In the genomic region with DNA sequence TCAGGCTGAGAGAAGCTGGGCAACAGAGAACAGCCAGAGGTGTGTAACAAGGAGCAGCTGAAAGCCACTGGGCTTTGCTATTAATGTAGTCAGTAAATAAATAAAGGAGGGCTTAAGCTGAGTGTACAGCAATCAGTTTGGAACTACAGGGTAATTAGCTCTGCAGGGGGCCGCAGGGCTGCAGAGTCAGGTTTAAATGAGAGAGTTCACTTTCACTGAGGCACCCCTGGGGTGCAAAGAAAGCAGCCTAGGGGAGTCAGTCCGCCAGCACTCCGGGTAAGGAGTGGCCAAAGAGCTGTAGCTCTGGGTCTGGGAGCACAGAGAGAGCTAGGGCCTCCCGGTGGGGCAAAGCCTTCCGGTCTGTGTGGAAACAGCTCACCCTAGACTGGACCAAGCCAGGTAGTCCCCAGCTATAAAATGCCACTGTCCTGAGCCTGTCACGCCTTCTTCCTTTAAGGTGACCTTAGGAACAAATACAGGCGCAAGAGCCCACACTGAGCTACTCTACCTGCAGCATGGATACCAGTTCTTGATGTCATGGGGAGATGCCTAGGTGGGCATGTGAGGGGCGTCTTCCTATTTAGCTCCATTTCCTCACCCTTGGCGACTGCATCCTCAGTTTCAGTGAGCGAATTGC, we compare ENCODE assay signal across 11 mouse cellular contexts. TPM values are rescaled to one million over a fixed set of nuclear protein-coding genes. Genes with fewer than 3 reads are reported as not detected.
DNase-seq lines count a peak whose midpoint lies in the region; ATAC-seq and TF ChIP-seq lines count a peak whose summit lies in the region.
"Had no signal": no experiment of that assay in that cellular context is flagged by ENCODE, and none has a peak within 500 bp of the region (broad histone marks: within the 10 kb centered on the region; RNA-seq: fewer than 3 reads in every experiment).

No protein-coding gene starts in this region.

- peak overlapping the region; percentile 61 for H3K4me3 ChIP-seq in heart, adult 2 months
- H3K4me3 ChIP-seq in heart, embryonic 12.5 days, result no peak overlapping the region
- H3K4me3 ChIP-seq in midbrain, embryonic 11.5 days (ENCODE audit: low read depth, low read length), result no peak overlapping the region
- no peak overlapping the region for H3K4me3 ChIP-seq in midbrain, embryonic 15.5 days
- no peak overlapping the region for H3K4me3 ChIP-seq in midbrain, embryonic 16.5 days (ENCODE audit: low read depth, low read length)
- no peak overlapping the region for H3K4me3 ChIP-seq in cerebellum, adult 2 months (replicated peaks; ENCODE audit: insufficient read depth, low read depth, low read length)
- H3K4me3 ChIP-seq: embryonic facial prominence, embryonic 13.5 days; neural tube, embryonic 12.5 days had no signal

- H3K79me2 ChIP-seq in heart, adult 2 months (replicated peaks; ENCODE audit: control insufficient read depth, insufficient read depth, low read length), result no peaks in the 10 kb centered on the region

- intact Hi-C loops in heart, adult 2 months (cut with DNase I), result loop anchor here (5.0 to 10.0 kb wide), 2 partner anchors 60 to 407 kb away; partner anchors contain the start of gene Zw10
- intact Hi-C loops in heart, postnatal 36 days (cut with DNase I), result loop anchor here (2.0 to 5.0 kb wide), 3 partner anchors 60 to 405 kb away; no protein-coding TSS in a partner anchor

- 0 out of 2 replicates have a peak, but pooled peaks have one; percentile 5 for TF ChIP-seq POLR2A in heart, adult 2 months (IDR thresholded peaks at IDR 0.05; ENCODE audit: insufficient read depth, low read depth, low read length)
- no peak for TF ChIP-seq POLR2A in cerebellum, adult 2 months (IDR thresholded peaks at IDR 0.05; ENCODE audit: borderline replicate concordance, insufficient read depth, low read length)

- DNase-seq in heart, adult 2 months, result peak; percentile 31 to 60
- peak; percentile 90 for DNase-seq in midbrain, embryonic 11.5 days (ENCODE audit: low spot score, missing footprints)
- peak; percentile 21 to 47 for DNase-seq in heart, postnatal 36 days
- DNase-seq in cerebellum, adult 9-10 months, result no peak
- no peak for DNase-seq in cerebellum, adult 2 months
- DNase-seq: adrenal gland, adult 8-10 months had no signal

- no peaks in the 10 kb centered on the region for H3K36me3 ChIP-seq in heart, adult 2 months (ENCODE audit: control insufficient read depth, insufficient read depth, low read length)
- H3K36me3 ChIP-seq in heart, embryonic 12.5 days, result no peaks in the 10 kb centered on the region
- no peaks in the 10 kb centered on the region for H3K36me3 ChIP-seq in midbrain, embryonic 11.5 days (ENCODE audit: control insufficient read depth, insufficient read depth, low read length)
- H3K36me3 ChIP-seq in midbrain, embryonic 15.5 days (replicated peaks), result no peaks in the 10 kb centered on the region
- no peaks in the 10 kb centered on the region for H3K36me3 ChIP-seq in midbrain, embryonic 16.5 days (ENCODE audit: control insufficient read depth, insufficient read depth, low read length)
- H3K36me3 ChIP-seq: embryonic facial prominence, embryonic 13.5 days; neural tube, embryonic 12.5 days had no signal

- H3K4me2 ChIP-seq in heart, embryonic 12.5 days, result no peak overlapping the region
- no peak overlapping the region for H3K4me2 ChIP-seq in midbrain, embryonic 11.5 days
- no peak overlapping the region for H3K4me2 ChIP-seq in midbrain, embryonic 15.5 days
- no peak overlapping the region for H3K4me2 ChIP-seq in midbrain, embryonic 16.5 days (ENCODE audit: low read length)

- no peak for ATAC-seq in heart, embryonic 12.5 days (ENCODE audit: insufficient number of reproducible peaks, low FRiP score)
- no peak for ATAC-seq in midbrain, embryonic 11.5 days (ENCODE audit: low FRiP score)
- ATAC-seq in midbrain, embryonic 15.5 days (replicated peaks), result no peak
- no peak for ATAC-seq in midbrain, embryonic 16.5 days

- H3K27ac ChIP-seq in heart, adult 2 months, result peak overlapping the region; percentile 92
- H3K27ac ChIP-seq in heart, embryonic 12.5 days (ENCODE audit: poor library complexity, severe bottlenecking), result no peak overlapping the region
- peak overlapping the region; percentile 91 for H3K27ac ChIP-seq in midbrain, embryonic 11.5 days (ENCODE audit: low read depth, low read length)
- no peak overlapping the region for H3K27ac ChIP-seq in midbrain, embryonic 15.5 days
- H3K27ac ChIP-seq in midbrain, embryonic 16.5 days (ENCODE audit: low read length), result no peak overlapping the region
- H3K27ac ChIP-seq in cerebellum, adult 2 months (ENCODE audit: insufficient read depth, low read length), result no peak overlapping the region
- H3K27ac ChIP-seq: embryonic facial prominence, embryonic 13.5 days; neural tube, embryonic 12.5 days had no signal

- H3K4me1 ChIP-seq in heart, adult 2 months (ENCODE audit: control insufficient read depth, insufficient read depth, low read length), result peaks cover 26% of the 10 kb centered on the region
- H3K4me1 ChIP-seq in heart, embryonic 12.5 days (replicated peaks), result peaks cover 25% of the 10 kb centered on the region
- H3K4me1 ChIP-seq in midbrain, embryonic 11.5 days (ENCODE audit: control insufficient read depth, insufficient read depth, low read length), result peaks cover 57% of the 10 kb centered on the region
- peaks cover 32% of the 10 kb centered on the region for H3K4me1 ChIP-seq in midbrain, embryonic 15.5 days
- peaks cover 11% of the 10 kb centered on the region for H3K4me1 ChIP-seq in midbrain, embryonic 16.5 days (ENCODE audit: control insufficient read depth, insufficient read depth, low read length)
- peaks cover 8% of the 10 kb centered on the region for H3K4me1 ChIP-seq in cerebellum, adult 2 months (ENCODE audit: control insufficient read depth, insufficient read depth, low read length)

- H3K27me3 ChIP-seq in heart, adult 2 months (ENCODE audit: control insufficient read depth, insufficient read depth, low read length), result no peaks in the 10 kb centered on the region
- peaks cover 21% of the 10 kb centered on the region for H3K27me3 ChIP-seq in heart, embryonic 12.5 days (replicated peaks)
- no peaks in the 10 kb centered on the region for H3K27me3 ChIP-seq in midbrain, embryonic 11.5 days (ENCODE audit: control insufficient read depth, insufficient read depth, low read length)
- no peaks in the 10 kb centered on the region for H3K27me3 ChIP-seq in midbrain, embryonic 15.5 days (replicated peaks)
- H3K27me3 ChIP-seq in midbrain, embryonic 16.5 days (ENCODE audit: control insufficient read depth, insufficient read depth, low read depth, low read length), result no peaks in the 10 kb centered on the region
- no peaks in the 10 kb centered on the region for H3K27me3 ChIP-seq in cerebellum, adult 2 months (ENCODE audit: control insufficient read depth, insufficient read depth, low read length)

- WGBS in heart, adult 2 months, result 68% methylated on average over 10 of the region's 10 CpGs
- 37% methylated on average over 10 of the region's 10 CpGs for WGBS in heart, embryonic 12.5 days
- 19% methylated on average over 10 of the region's 10 CpGs for WGBS in midbrain, embryonic 11.5 days
- WGBS in midbrain, embryonic 15.5 days, result 26% methylated on average over 10 of the region's 10 CpGs
- 20% methylated on average over 10 of the region's 10 CpGs for WGBS in midbrain, embryonic 16.5 days
- WGBS in cerebellum, adult 2 months, result 72% methylated on average over 10 of the region's 10 CpGs

- H3K9ac ChIP-seq in heart, adult 2 months (ENCODE audit: low read depth, low read length), result peak overlapping the region; percentile 76
- H3K9ac ChIP-seq in heart, embryonic 12.5 days, result no peak overlapping the region
- peak overlapping the region; percentile 2 for H3K9ac ChIP-seq in midbrain, embryonic 11.5 days (ENCODE audit: low read length)
- H3K9ac ChIP-seq in midbrain, embryonic 15.5 days, result no peak overlapping the region
- H3K9ac ChIP-seq in midbrain, embryonic 16.5 days (ENCODE audit: low read depth, low read length), result 0 out of 2 replicates have a peak overlapping the region, but pooled peaks have one; percentile 0
- H3K9ac ChIP-seq: embryonic facial prominence, embryonic 13.5 days; neural tube, embryonic 12.5 days had no signal

- no peak for TF ChIP-seq EP300 in heart, adult 2 months (IDR thresholded peaks at IDR 0.05; ENCODE audit: insufficient read depth, low read depth, low read length)

- no peak for TF ChIP-seq CTCF in heart, adult 2 months (IDR thresholded peaks at IDR 0.05)
- no peak for TF ChIP-seq CTCF in cerebellum, adult 2 months (IDR thresholded peaks at IDR 0.05; ENCODE audit: borderline replicate concordance, insufficient read depth, low read depth, low read length)

- peaks cover 7% of the 10 kb centered on the region for H3K9me3 ChIP-seq in heart, embryonic 12.5 days (replicated peaks)
- no peaks in the 10 kb centered on the region; the same call in 1 of the 2 replicates for H3K9me3 ChIP-seq in midbrain, embryonic 11.5 days (ENCODE audit: control insufficient read depth, low read length)
- no peaks in the 10 kb centered on the region for H3K9me3 ChIP-seq in midbrain, embryonic 15.5 days
- H3K9me3 ChIP-seq in midbrain, embryonic 16.5 days (replicated peaks; ENCODE audit: control insufficient read depth, low read length, poor library complexity, severe bottlenecking), result peaks cover 5% of the 10 kb centered on the region; the same call in 1 of the 2 replicates

RNA-seq across cellular contexts. Expression of gene Nnmt, which starts 42.8 kb away (rescaled TPM):
- 1 to 10 TPM; 4.1 to 4.3 TPM for total RNA-seq in heart, adult 2 months (2021)
- polyA plus RNA-seq in heart, adult 2 months (2012; rRNA removed), result 3.3 and 3.4 TPM in 2 replicates
- 3.1 and 3.3 TPM in 2 replicates for polyA plus RNA-seq in heart, embryonic 12.5 days (2016; fragmentation: Nextera tagmentation; extraction: Ambion mirVana)
- polyA plus RNA-seq in midbrain, embryonic 11.5 days (2014; fragmentation: Nextera tagmentation; extraction: Ambion mirVana), result 0.94 and 1.2 TPM in 2 replicates
- polyA plus RNA-seq in midbrain, embryonic 15.5 days (2015; fragmentation: Nextera tagmentation; extraction: Ambion mirVana), result 1.4 and 2.4 TPM in 2 replicates
- 1 to 10 TPM; 4.2 to 4.6 TPM for total RNA-seq in heart, postnatal 36 days (2021)
- 2.4 and 2.9 TPM in 2 replicates for polyA plus RNA-seq in midbrain, embryonic 16.5 days (2015; fragmentation: Nextera tagmentation; extraction: Ambion mirVana)
- 0.10 and 0.14 TPM in 2 replicates for polyA plus RNA-seq in cerebellum, adult 2 months (2012; rRNA removed)

Comparison
In these comparisons a context has a peak if more than half of its experiments do, and no peak if none do; other contexts are left out.
1. H3K27ac ChIP-seq: peak in heart, adult 2 months (single experiment) and midbrain, embryonic 11.5 days (single experiment); none in heart, embryonic 12.5 days (single experiment), midbrain, embryonic 15.5 days (single experiment), midbrain, embryonic 16.5 days (single experiment) and cerebellum, adult 2 months (single experiment).
2. H3K9ac ChIP-seq: peak in heart, adult 2 months (single experiment), midbrain, embryonic 11.5 days (single experiment) and midbrain, embryonic 16.5 days (single experiment); none in heart, embryonic 12.5 days (single experiment) and midbrain, embryonic 15.5 days (single experiment).
3. DNase-seq: peak in heart, adult 2 months (2 of 2), midbrain, embryonic 11.5 days (single experiment) and heart, postnatal 36 days (2 of 2); none in cerebellum, adult 9-10 months (single experiment) and cerebellum, adult 2 months (0 of 2).